Mouse (Mus musculus) hindbrain, embryonic 12.5 days (tissue): Measurements from ENCODE around the gene Wdr90. TPM values are rescaled to one million over a fixed set of nuclear protein-coding genes. Genes with fewer than 3 reads are reported as not detected.
A peak's percentile ranks its signal among the peaks of the same experiment; 100 is the strongest.

Source experiments
- ATAC-seq: fragments of 200-750 bp; cut with Nextera tagmentation; 2 replicates; pipeline ENCODE4 v1.8.0; 2017; ENCODE audit warnings: moderate TSS enrichment; ENCODE audit not compliant: low FRiP score
- H3K27ac ChIP-seq: fragments of 300-500 bp; sonication (generic); 2 replicates; pipeline ENCODE4 v1.5.1; 2016; ENCODE audit warnings: mild to moderate bottlenecking
- H3K27me3 ChIP-seq: fragments of 300-500 bp; sonication (generic); 2 replicates; pipeline ENCODE4 v1.6.1; 2016; ENCODE audit warnings: mild to moderate bottlenecking
- H3K36me3 ChIP-seq: fragments of 300-500 bp; sonication (generic); 2 replicates; pipeline ENCODE4 v1.6.1; 2016; ENCODE audit warnings: mild to moderate bottlenecking
- H3K4me1 ChIP-seq: fragments of 300-500 bp; sonication (generic); 2 replicates; pipeline ENCODE4 v1.6.1; 2016
- H3K4me2 ChIP-seq: fragments of 300-500 bp; sonication (generic); replicated peaks from 2 replicates; pipeline ENCODE4 v1.6.1; 2016; ENCODE audit warnings: mild to moderate bottlenecking
- H3K4me3 ChIP-seq: fragments of 300-500 bp; sonication (generic); 2 replicates; pipeline ENCODE4 v1.5.1; 2016; ENCODE audit warnings: mild to moderate bottlenecking
- H3K9ac ChIP-seq: fragments of 300-500 bp; sonication (generic); 2 replicates; pipeline ENCODE4 v1.6.1; 2016; ENCODE audit warnings: mild to moderate bottlenecking, moderate library complexity
- H3K9me3 ChIP-seq: fragments of 300-500 bp; sonication (generic); replicated peaks from 2 replicates; pipeline ENCODE4 v1.6.1; 2016; ENCODE audit warnings: mild to moderate bottlenecking
- WGBS: fragments of 180-500 bp; shearing (Covaris S2); methylation state at CpG from one replicate; pipeline ENCODE4 v1.1.7; 2016; 5-methylcytosine and 5-hydroxymethylcytosine counted together
- polyA plus RNA-seq: library from polyadenylated mRNA; unstranded; fragments of >200 nt; fragmentation: Nextera tagmentation; extraction: Ambion mirVana; gene quantifications from 2 replicates; pipeline ENCODE4 v1.2.1, GENCODE M21; 2016

The Wdr90 gene
- polyA plus RNA-seq, 1 experiment from 2014 or later: 30.0 TPM

DNA sequence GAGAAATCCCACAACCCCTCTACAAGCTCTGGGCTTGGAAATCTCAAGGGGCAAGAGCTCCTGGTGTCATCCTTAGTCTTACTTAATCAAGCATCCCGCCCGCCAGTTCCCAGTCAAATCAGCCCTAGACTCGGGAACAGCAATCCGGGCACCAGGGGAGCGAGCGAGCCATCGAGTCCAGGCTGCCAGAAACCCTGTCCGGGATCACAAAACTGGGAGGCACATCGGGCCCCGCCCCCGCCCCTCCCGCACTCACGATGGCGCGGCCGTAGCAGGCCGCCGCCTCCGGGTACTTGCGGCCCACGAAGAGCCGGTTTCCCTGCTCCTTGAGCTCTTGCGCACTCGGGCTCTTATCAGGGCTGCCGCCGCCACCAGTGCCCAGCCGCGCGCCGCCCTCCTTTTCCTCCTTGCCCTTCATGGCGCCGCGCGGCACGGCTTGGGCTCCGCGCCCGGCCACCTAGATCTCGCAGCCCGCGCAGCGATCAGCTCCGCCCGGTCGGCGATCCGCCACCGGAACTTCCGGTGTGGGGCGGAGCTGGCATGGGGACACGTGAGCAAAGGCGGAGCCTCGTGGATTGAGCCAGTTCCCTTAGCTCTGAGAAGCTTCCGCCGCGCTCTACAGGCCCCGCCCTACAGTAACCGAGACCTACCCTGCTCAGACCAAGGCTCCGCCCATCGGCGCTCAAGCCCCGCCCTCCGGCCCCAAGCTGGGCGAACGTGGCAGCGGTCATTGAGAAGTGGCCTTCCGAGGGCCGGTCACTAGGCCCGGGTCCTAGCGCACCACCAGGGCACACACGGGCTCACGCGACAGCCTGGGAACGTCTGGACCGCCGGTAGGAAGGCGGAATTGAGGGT is 28.6 kb downstream of the Wdr90 start:
- H3K36me3 ChIP-seq: peaks cover 36% of the 10 kb centered on the region
- peak overlapping the region; percentile 89 for H3K4me2 ChIP-seq
- no peaks in the 10 kb centered on the region for H3K9me3 ChIP-seq
- peak overlapping the region; percentile 84 for H3K9ac ChIP-seq
- peaks cover 81% of the 10 kb centered on the region for H3K4me1 ChIP-seq
- peak overlapping the region; percentile 96 for H3K27ac ChIP-seq
- no peaks in the 10 kb centered on the region for H3K27me3 ChIP-seq
- peak overlapping the region; percentile 73 for H3K4me3 ChIP-seq
- ATAC-seq: peak; percentile 90
- under 1% methylated on average over 67 of the region's 77 CpGs for WGBS

DNA sequence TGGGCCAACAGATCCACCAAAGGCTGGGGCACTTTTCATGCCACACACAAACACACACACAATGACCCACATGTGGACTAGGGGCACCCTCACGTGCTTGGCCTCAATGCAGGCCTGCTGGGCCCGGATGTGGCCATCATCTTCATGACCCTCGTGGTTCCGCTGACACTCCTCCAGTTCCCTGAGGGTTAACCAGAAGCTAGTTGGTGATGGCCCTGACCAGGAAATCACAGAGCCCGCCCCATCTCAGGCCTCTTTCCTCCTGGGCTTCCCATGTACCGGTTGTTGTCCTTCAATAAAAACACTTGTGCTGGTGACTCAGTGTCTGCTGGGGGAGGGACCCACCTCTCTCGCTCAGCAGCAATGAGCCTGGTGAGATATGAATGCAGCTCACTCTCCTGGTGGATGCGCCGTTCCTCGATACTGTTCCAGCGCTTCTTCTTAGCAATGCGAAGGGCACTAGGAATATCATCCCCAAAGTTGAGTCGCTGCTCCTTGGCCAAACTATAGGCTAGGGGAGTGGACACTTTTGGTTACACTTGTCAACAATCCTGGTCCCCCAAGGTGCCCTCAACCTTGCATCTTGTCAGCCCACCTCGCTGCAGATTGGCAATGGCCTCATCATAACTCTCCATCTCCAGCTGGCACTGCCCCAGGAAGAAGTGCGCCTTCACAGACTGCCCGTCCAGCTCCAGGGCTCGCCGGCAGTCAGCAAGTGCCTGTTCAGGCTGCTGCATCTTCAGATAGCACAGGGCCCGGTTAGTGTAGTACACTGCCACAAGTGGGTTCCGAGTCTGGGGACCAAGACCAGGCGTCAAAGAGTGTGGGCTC is 29.6 kb downstream of the Wdr90 start:
- 64% methylated on average over 21 of the region's 21 CpGs for WGBS
- ATAC-seq: no peak
- no peaks in the 10 kb centered on the region for H3K9me3 ChIP-seq
- H3K36me3 ChIP-seq: peaks cover 46% of the 10 kb centered on the region
- H3K9ac ChIP-seq: peak overlapping the region; percentile 84
- H3K4me1 ChIP-seq: peaks cover 79% of the 10 kb centered on the region
- no peaks in the 10 kb centered on the region for H3K27me3 ChIP-seq
- H3K27ac ChIP-seq: peak overlapping the region; percentile 96
- H3K4me2 ChIP-seq: peak overlapping the region; percentile 89
- H3K4me3 ChIP-seq: peak overlapping the region; percentile 73

DNA sequence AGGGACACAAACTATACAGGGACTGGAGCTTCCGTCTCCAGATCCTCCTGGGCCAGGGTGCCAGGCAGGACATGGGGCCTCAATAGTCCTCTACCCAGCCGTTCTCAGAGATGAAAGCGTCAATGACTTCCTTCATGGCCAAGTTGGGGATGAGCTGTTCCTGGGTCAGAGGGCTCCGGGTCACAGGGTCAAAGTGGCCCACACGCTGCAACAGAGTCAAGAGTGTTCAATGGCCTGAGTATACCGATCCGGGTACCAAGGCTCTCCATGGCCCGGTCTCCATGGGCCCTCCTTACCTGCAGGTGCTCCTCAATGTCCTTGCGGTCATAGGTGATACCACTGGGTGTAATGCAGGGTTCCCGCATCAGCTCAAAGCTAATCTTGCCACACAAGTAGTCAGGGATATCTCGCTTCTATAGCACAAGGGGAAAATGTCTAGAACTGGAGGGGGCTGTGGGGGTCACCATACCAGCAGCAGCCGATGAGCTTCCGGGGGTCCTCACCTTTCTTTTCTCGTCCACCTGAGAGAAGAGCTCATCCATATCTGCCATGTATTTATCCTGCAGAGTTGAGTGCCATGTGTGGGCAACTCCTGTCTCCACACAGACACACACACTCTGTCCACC is 30.4 kb downstream of the Wdr90 start:
- peak overlapping the region; percentile 73; the same call in 1 of the 2 replicates for H3K4me3 ChIP-seq
- ATAC-seq: no peak
- 88% methylated on average over 14 of the region's 14 CpGs for WGBS
- H3K36me3 ChIP-seq: peaks cover 54% of the 10 kb centered on the region
- H3K9me3 ChIP-seq: no peaks in the 10 kb centered on the region
- H3K4me1 ChIP-seq: peaks cover 78% of the 10 kb centered on the region
- no peaks in the 10 kb centered on the region for H3K27me3 ChIP-seq
- 0 out of 2 replicates have a peak overlapping the region, but pooled peaks have one; percentile 84 for H3K9ac ChIP-seq
- no peak overlapping the region for H3K27ac ChIP-seq
- H3K4me2 ChIP-seq: peak overlapping the region; percentile 89; the same call in 1 of the 2 replicates

DNA sequence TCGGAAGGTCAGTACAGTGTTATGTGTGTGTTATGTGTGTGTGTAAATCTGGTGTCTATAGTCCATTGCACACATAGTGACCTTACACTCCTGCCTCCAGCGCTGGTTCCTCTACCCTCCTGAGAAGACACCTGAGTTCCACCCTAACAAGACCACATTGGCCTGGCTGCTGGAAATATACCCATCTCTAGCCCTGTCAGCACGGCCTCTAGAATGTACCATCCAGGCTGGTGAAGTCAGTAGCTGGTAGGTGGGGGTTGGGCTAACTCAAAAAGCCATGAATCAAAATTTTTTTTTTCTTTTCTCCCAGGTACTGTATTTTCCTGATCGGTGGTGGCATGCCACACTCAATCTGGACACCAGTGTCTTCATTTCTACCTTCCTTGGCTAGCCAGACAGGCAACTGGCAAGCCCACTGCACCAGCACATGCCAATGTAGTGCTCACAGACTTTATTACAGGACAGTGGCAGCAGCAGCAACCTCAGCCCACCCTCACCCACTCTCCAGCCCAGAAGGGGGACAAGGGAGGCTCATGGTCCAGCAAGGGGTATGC is 31.0 kb downstream of the Wdr90 start:
- Histone ChIP-seq H3K36me3 (peaks cover 56% of the 10 kb centered on the region), H3K9me3 (no peaks in the 10 kb centered on the region), H3K4me2 (peak overlapping the region; percentile 92), H3K27me3 (no peaks in the 10 kb centered on the region), H3K4me1 (peaks cover 79% of the 10 kb centered on the region), H3K4me3 (peak overlapping the region; percentile 2), H3K9ac (no peak overlapping the region), H3K27ac (no peak overlapping the region)
- no peak for ATAC-seq
- 85% methylated on average over 4 of the region's 4 CpGs for WGBS

DNA sequence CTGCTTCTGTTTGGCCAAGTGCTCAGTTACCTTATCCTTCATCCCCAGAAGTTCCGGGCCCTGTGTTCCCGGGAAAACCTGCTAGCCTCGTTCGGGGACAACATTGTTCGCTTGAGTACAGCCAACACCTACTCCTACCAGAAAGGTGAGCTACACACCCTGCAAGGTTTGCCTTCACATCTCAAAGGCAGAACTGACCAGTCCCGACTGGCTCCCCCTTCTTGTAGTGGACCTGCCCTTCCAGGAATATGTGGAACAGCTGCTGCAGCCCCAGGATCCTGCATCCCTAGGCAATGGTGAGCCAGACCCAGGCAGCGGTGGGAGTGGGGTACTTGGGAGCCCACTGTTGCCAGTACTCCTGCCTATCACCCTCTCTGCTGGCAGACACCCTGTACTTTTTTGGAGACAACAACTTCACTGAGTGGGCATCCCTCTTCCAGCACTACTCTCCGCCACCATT is 31.7 kb downstream of the Wdr90 start:
- 41% methylated on average over 8 of the region's 8 CpGs for WGBS
- Histone ChIP-seq H3K36me3 (peaks cover 51% of the 10 kb centered on the region), H3K9me3 (no peaks in the 10 kb centered on the region), H3K4me2 (peak overlapping the region; percentile 92), H3K27ac (peak overlapping the region; percentile 91), H3K27me3 (no peaks in the 10 kb centered on the region), H3K4me1 (peaks cover 79% of the 10 kb centered on the region), H3K4me3 (peak overlapping the region; percentile 61), H3K9ac (peak overlapping the region; percentile 79)
- no peak for ATAC-seq

DNA sequence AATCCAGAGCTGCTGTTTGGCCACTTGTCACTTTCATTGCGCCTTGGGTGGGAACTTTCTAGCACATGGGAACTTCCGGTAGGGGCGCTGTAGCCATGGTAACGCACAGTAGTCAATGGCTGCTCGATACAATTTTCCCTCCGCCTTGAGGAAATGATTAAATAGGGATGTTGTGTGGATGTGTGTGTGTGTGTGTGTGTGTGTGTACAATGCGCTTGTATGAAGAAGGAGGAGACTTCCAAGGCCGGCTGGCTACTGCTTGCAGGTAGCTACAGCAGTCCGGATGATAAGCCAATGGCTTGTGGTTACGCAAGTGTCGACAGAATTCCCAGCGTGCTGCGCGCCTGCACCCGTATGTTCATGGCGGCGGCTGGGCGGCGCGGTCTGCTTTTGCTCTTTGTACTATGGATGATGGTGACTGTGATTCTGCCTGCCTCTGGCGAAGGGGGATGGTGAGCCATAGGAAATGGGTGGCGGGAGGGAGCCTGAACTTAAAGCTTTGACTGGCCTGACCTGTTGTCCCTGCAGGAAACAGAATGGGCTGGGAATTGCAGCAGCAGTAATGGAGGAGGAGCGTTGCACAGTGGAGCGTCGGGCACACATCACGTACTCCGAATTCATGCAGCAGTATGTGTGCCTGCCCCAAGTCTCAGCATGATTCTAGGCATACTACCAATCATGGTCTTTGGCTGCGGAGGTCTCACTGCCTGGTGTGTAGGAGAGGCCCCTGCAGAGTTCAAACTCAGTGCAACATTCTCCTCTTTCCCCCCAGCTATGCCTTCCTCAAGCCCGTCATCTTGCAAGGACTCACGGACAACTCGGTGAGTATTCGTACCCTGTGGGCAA is 32.4 kb downstream of the Wdr90 start, which contains the start of gene Jmjd8:
TSS of gene Jmjd8 (plus strand) at position 156 of the 846 bp plus-strand sequence.
- peak within 1 kb of the TSS; percentile 91 for H3K27ac ChIP-seq
- peak within 1 kb of the TSS; percentile 61 for H3K4me3 ChIP-seq
- H3K36me3 ChIP-seq: peaks cover 51% of the 10 kb centered on the region
- under 1% methylated on average over 32 of the region's 32 CpGs for WGBS
- ATAC-seq: peak; percentile 48
- H3K27me3 ChIP-seq: no peaks in the 10 kb centered on the region
- H3K9me3 ChIP-seq: no peaks in the 10 kb centered on the region
- peak within 1 kb of the TSS; percentile 79 for H3K9ac ChIP-seq
- H3K4me2 ChIP-seq: peak within 1 kb of the TSS; percentile 92
- H3K4me1 ChIP-seq: peaks cover 79% of the 10 kb centered on the region

DNA sequence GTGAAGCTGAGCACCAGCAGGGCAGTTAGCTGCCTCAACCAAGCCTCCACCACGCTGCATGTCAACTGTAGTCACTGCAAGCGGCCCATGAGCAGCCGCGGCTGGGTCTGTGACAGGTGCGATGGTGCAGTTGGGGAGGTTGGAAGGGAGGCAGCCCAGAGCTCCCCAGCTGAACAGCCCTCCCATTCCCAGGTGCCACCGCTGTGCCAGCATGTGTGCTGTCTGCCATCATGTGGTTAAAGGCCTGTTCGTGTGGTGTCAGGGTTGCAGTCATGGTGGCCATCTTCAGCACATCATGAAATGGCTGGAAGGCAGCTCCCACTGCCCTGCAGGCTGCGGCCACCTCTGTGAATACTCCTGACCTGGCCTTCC is 33.1 kb downstream of the Wdr90 start:
- Histone ChIP-seq H3K27me3 (no peaks in the 10 kb centered on the region), H3K27ac (peak overlapping the region; percentile 91), H3K36me3 (peaks cover 51% of the 10 kb centered on the region), H3K4me2 (peak overlapping the region; percentile 92), H3K4me3 (peak overlapping the region; percentile 61), H3K9ac (peak overlapping the region; percentile 79), H3K4me1 (peaks cover 74% of the 10 kb centered on the region), H3K9me3 (no peaks in the 10 kb centered on the region)
- WGBS: 85% methylated on average over 8 of the region's 8 CpGs
- ATAC-seq: no peak

DNA sequence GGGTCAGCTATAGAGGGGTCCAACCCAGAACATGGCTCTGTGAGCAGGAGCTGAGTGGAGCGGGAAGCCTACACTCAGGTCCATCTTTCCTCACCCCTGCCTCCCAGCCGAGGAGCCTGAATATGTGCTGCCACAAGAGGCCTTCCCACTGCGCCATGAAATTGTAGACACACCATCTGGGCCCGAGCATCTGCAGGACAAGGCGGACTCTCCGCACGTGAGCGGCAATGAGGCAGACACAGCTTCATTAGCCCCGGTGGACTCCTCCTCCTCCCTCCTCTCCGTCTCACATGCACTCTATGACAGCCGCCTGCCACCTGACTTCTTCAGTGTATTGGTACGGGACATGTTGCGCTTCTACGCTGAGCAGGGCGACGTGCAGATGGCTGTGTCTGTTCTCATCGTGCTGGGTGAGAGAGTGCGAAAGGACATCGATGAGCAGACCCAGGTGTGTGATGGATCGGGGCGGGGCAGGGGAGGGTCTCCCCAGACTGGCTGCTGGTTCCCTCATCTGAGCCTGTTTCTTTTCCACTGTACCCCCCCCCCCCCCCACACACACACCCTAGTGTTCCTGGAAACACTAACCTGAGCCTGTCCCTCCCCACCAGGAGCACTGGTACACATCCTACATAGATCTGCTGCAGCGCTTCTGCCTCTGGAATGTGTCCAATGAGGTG is 33.6 kb downstream of the Wdr90 start:
- Histone ChIP-seq H3K9ac (peak overlapping the region; percentile 79), H3K27ac (no peak overlapping the region), H3K4me2 (peak overlapping the region; percentile 92; the same call in 1 of the 2 replicates), H3K36me3 (peaks cover 51% of the 10 kb centered on the region), H3K27me3 (no peaks in the 10 kb centered on the region), H3K9me3 (no peaks in the 10 kb centered on the region), H3K4me3 (peak overlapping the region; percentile 61), H3K4me1 (peaks cover 77% of the 10 kb centered on the region)
- no peak for ATAC-seq
- whole genome bisulfite sequencing: 85% methylated on average over 22 of the region's 22 CpGs

DNA sequence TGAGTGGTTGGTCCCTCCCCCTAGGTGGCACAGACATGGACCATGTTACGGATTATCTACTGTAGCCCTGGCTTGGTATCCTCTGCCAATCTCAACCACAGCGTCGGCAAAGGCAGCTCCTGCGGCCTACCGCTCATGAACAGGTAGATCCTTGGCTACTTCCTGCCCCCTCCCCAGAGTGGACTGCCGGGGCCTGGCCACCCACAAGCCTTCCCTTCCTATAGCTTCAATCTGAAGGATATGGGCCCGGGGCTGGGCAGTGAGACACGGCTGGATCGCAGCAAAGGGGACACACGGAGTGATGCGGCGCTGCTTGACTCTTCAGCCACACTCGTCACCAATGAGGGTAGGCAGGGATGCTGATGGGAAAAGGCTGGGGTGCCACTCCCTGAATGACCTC is 34.3 kb downstream of the Wdr90 start:
- H3K4me1 ChIP-seq: peaks cover 75% of the 10 kb centered on the region
- no peaks in the 10 kb centered on the region for H3K9me3 ChIP-seq
- WGBS: 95% methylated on average over 13 of the region's 13 CpGs
- H3K4me3 ChIP-seq: no peak overlapping the region
- H3K9ac ChIP-seq: no peak overlapping the region
- no peak overlapping the region for H3K27ac ChIP-seq
- H3K4me2 ChIP-seq: no peak overlapping the region
- peaks cover 51% of the 10 kb centered on the region for H3K36me3 ChIP-seq
- ATAC-seq: no peak
- no peaks in the 10 kb centered on the region for H3K27me3 ChIP-seq

DNA sequence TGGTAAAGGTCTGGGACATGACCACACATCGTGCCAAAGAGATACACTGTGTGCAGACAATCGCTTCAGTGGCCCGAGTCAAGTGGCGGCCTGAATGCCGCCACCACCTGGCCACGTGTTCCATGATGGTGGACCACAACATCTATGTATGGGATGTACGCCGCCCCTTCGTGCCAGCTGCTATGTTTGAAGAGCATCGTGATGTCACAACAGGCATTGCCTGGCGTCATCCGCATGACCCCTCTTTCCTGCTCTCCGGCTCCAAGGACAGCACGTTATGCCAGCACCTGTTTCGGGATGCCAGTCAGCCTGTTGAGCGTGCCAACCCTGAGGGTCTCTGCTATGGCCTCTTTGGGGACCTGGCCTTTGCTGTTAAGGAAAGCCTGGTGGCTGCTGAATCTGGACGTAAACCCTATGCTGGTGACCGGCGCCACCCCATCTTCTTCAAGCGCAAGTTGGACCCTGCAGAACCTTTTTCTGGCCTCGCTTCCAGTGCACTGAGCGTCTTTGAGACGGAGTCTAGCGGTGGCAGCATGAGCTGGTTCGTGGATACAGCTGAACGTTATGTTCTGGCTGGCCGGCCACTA is 35.2 kb downstream of the Wdr90 start:
- no peak overlapping the region for H3K9ac ChIP-seq
- no peak overlapping the region for H3K4me3 ChIP-seq
- ATAC-seq: no peak
- H3K27me3 ChIP-seq: no peaks in the 10 kb centered on the region
- H3K4me2 ChIP-seq: no peak overlapping the region
- peaks cover 44% of the 10 kb centered on the region for H3K36me3 ChIP-seq
- no peak overlapping the region for H3K27ac ChIP-seq
- WGBS: 95% methylated on average over 27 of the region's 27 CpGs
- H3K9me3 ChIP-seq: no peaks in the 10 kb centered on the region
- peaks cover 65% of the 10 kb centered on the region for H3K4me1 ChIP-seq
